Mouse (Mus musculus) kidney, postnatal 0 days (tissue): ENCODE measurements around the gene Meioc. TPM values are rescaled to one million over a fixed set of nuclear protein-coding genes. Genes with fewer than 3 reads are reported as not detected.

Experiments
- ATAC-seq: fragments of 200-750 bp; cut with Nextera tagmentation; replicated peaks from 2 replicates; pipeline ENCODE4 v1.8.0; 2017; ENCODE audit warnings: low read depth, moderate number of reproducible peaks, moderate TSS enrichment, moderate library complexity; ENCODE audit not compliant: low FRiP score
- DNase-seq: peaks from one replicate; pipeline ENCODE4 v3.0.0-alpha.2; 2016; ENCODE audit warnings: low spot score
- H3K27ac ChIP-seq: fragments of 300-500 bp; sonication (generic); 2 replicates; pipeline ENCODE4 v1.5.1; 2014; ENCODE audit warnings: mild to moderate bottlenecking
- H3K27me3 ChIP-seq: fragments of 300-500 bp; sonication (generic); 2 replicates; pipeline ENCODE4 v1.6.1; 2014; ENCODE audit warnings: low read length, mixed read lengths; ENCODE audit not compliant: insufficient read depth
- H3K36me3 ChIP-seq: fragments of 300-500 bp; sonication (generic); 2 replicates; pipeline ENCODE4 v1.6.1; 2014; ENCODE audit warnings: low read length, mixed read lengths; ENCODE audit not compliant: insufficient read depth
- H3K4me1 ChIP-seq: fragments of 300-500 bp; sonication (generic); replicated peaks from 2 replicates; pipeline ENCODE4 v1.6.1; 2014; ENCODE audit warnings: antibody characterized with exemption, low read length, mixed read lengths; ENCODE audit not compliant: insufficient read depth
- H3K4me2 ChIP-seq: fragments of 300-500 bp; sonication (generic); 2 replicates; pipeline ENCODE4 v1.6.1; 2014; ENCODE audit warnings: mild to moderate bottlenecking, low read length, moderate library complexity, mixed read lengths
- H3K4me3 ChIP-seq: fragments of 300-500 bp; sonication (generic); replicated peaks from 2 replicates; pipeline ENCODE4 v1.5.1; 2014; ENCODE audit warnings: low read depth, low read length
- H3K9ac ChIP-seq: fragments of 300-500 bp; sonication (generic); 2 replicates; pipeline ENCODE4 v1.6.1; 2014; ENCODE audit warnings: low read depth, low read length
- H3K9me3 ChIP-seq: fragments of 300-500 bp; sonication (generic); replicated peaks from 2 replicates; pipeline ENCODE4 v1.6.1; 2016; ENCODE audit warnings: low read length, inconsistent platforms, mixed read lengths
- CTCF ChIP-seq: IDR thresholded peaks from 2 replicates; pipeline ENCODE4 v1.5.1; 2016; ENCODE audit warnings: antibody characterized with exemption, low read depth, mild to moderate bottlenecking, moderate library complexity
- WGBS: fragments of 180-500 bp; shearing (Covaris S2); extraction: QIAGEN DNeasy Blood & Tissue Kit; methylation state at CpG from one replicate; pipeline ENCODE4 v1.1.7; 2014; 5-methylcytosine and 5-hydroxymethylcytosine counted together
- polyA plus RNA-seq: library from polyadenylated mRNA; unstranded; fragments of >200 nt; fragmentation: Nextera tagmentation; extraction: Ambion mirVana; gene quantifications from 2 replicates; pipeline ENCODE4 v1.2.1, GENCODE M21; 2015

Gene Meioc
- polyA plus RNA-seq = 0.32 and 0.36 TPM in 2 replicates

DNA sequence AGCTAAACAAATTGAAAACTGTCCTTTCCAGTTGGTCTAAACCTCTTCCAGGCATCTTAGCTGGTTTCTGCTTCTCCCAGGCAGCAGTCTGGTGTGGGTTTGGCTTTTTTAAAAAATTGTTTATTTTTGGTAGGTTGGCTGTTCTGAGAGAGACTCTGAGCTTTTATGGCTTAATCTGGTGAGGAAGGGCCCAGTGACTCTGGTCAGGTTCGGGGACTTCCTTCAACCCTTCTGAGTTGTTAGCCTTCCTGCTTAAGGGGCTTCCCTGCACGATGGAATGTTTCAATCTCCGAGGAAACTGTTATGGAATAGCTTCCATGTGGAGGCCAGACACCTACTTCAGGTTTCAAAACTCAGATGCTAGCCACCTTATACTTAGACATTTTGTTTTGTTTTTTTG lies at the start of gene Meioc:
TSS of gene Meioc (plus strand) at position 301 of the 400 bp plus-strand sequence.
- Histone ChIP-seq H3K9ac (no peak within 1 kb of the TSS), H3K4me2 (no peak within 1 kb of the TSS), H3K4me1 (no peaks in the 10 kb centered on the region), H3K9me3 (no peaks in the 10 kb centered on the region), H3K27ac (no peak within 1 kb of the TSS), H3K27me3 (peaks cover 12% of the 10 kb centered on the region), H3K4me3 (no peak within 1 kb of the TSS), H3K36me3 (no peaks in the 10 kb centered on the region)
- DNase-seq (no peak), ATAC-seq (no peak)
- no peak for TF ChIP-seq CTCF
- 61% methylated on average over 3 of the region's 3 CpGs for WGBS

- Histone ChIP-seq H3K4me1 (peaks cover 7% of the 10 kb centered on the region), H3K36me3 (no peaks in the 10 kb centered on the region), H3K4me2 (no peak overlapping the region), H3K27me3 (no peaks in the 10 kb centered on the region), H3K9ac (no peak overlapping the region), H3K9me3 (no peaks in the 10 kb centered on the region), H3K27ac (no peak overlapping the region), H3K4me3 (no peak overlapping the region)
- 79% methylated on average over 2 of the region's 2 CpGs for WGBS
- no peak for ATAC-seq
- TF ChIP-seq CTCF = peak; percentile 33
- DNase-seq = no peak
These were observed 44.1 kb upstream of the Meioc start for GRCm38 (mm10) chr11:102619449-102619848.

- peak; percentile 76 for ATAC-seq
- Histone ChIP-seq H3K4me3 (no peak overlapping the region), H3K4me2 (peak overlapping the region; percentile 45), H3K9ac (no peak overlapping the region), H3K4me1 (peaks cover 14% of the 10 kb centered on the region), H3K27ac (peak overlapping the region; percentile 70), H3K27me3 (no peaks in the 10 kb centered on the region), H3K9me3 (no peaks in the 10 kb centered on the region), H3K36me3 (no peaks in the 10 kb centered on the region)
- no peak for TF ChIP-seq CTCF
- WGBS = 10% methylated on average over 17 of the region's 17 CpGs
- peak; percentile 87 for DNase-seq
These were observed 39.4 kb upstream of the Meioc start for GRCm38 (mm10) chr11:102623876-102624789.

DNA sequence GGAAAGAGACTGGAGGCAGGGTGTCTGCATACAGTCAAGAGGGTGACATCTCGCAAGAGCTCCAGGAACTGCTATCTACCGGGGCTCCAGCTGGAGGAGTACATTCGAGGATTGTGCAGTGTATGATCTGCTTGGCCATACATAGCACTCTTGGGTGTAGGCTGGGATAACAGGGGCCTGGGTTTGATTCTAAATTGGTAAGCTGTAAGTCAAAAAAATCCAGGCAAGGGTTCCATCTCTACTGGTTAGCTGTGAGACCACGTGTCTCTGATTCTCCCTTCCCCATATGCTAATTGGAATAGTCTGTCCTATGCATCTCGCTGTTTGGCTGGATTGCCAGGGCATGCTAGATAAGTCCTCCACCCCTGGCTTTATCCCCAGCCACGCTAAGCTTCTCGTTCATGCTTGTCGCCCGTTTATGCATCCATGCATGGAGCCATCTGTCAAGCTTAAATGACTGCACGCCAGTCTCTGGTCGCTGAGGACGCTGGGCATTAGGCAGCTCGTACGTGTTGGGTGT lies 38.6 kb upstream of the Meioc start:
- Histone ChIP-seq H3K9ac (no peak overlapping the region), H3K36me3 (no peaks in the 10 kb centered on the region), H3K9me3 (no peaks in the 10 kb centered on the region), H3K4me3 (no peak overlapping the region), H3K27ac (peak overlapping the region; percentile 70), H3K4me2 (no peak overlapping the region), H3K27me3 (no peaks in the 10 kb centered on the region), H3K4me1 (peaks cover 14% of the 10 kb centered on the region)
- ATAC-seq (peak; percentile 40; the same call in 1 of the 2 replicates), DNase-seq (peak; percentile 76)
- WGBS = 26% methylated on average over 14 of the region's 14 CpGs
- TF ChIP-seq CTCF = no peak

DNA sequence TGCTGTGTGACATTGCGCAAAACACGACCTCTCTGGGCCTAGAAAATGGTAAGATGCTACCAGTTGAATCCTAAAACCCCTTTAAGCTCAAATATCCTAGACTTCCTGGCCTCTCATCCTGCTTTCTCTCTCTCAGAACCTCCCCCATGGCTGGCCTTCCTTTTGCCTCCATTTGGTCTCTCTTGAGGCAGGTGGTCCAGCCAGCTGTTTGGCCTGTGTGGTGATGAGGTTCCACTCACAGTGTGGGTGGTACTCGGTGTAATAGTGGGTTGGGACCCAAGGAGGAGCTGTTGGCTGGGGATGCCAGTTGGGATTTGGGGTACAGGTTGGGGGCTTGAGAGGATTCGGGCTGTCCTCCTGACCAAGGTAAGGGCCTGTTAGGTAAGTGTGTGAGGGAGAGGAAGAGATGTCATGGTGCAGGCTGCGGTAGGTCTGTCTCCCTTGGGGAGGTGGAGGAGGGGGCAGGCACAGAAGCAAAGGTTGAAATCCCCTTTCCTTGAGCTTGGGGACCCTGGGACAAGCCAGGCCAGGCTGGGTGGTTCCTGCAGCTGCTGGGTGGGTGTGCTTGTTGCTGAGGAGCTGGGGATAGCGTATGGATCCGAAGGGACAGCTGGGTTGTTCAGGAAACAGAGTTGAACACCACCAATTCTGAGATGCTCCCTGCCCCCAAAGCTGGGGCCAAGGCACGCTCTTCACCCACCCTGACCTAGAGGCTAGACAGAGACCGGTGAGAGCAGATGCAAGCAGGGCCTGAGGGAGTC lies 36.2 kb upstream of the Meioc start:
- 73% methylated on average over 9 of the region's 9 CpGs for WGBS
- ATAC-seq (no peak), DNase-seq (no peak)
- Histone ChIP-seq H3K36me3 (no peaks in the 10 kb centered on the region), H3K9me3 (no peaks in the 10 kb centered on the region), H3K9ac (no peak overlapping the region), H3K4me2 (no peak overlapping the region), H3K27ac (no peak overlapping the region), H3K27me3 (no peaks in the 10 kb centered on the region), H3K4me3 (no peak overlapping the region), H3K4me1 (peaks cover 24% of the 10 kb centered on the region)
- TF ChIP-seq CTCF = no peak

DNA sequence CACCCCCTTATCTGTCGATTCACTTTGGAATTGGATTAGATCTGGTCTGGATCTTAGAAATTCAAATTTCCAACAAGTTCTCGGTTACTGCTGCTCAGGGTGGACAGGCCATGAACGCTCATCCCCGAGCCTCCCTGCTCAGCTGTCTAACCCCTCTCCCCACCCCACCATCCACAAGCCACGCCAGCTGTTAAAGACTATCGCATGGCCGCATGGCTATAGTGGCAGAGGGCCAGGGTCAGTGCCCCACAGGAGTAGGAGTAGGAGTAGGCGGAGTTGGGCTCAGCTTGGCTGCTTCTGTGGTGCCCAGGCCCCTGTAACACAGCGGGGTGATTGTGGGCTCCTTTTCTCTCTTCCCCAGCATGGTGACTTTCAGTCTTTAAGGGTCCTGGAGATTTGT lies 35.0 kb upstream of the Meioc start:
- H3K4me3 ChIP-seq = no peak overlapping the region
- peak; percentile 61 for DNase-seq
- H3K27me3 ChIP-seq = no peaks in the 10 kb centered on the region
- peaks cover 24% of the 10 kb centered on the region for H3K4me1 ChIP-seq
- TF ChIP-seq CTCF = no peak
- no peak overlapping the region for H3K4me2 ChIP-seq
- H3K9me3 ChIP-seq = no peaks in the 10 kb centered on the region
- no peak overlapping the region for H3K27ac ChIP-seq
- H3K9ac ChIP-seq = no peak overlapping the region
- no peaks in the 10 kb centered on the region for H3K36me3 ChIP-seq
- ATAC-seq = no peak
- WGBS = 31% methylated on average over 9 of the region's 9 CpGs
